Mouse (Mus musculus) layer of hippocampus, adult 9-11 months (tissue): ENCODE measurements around the gene Fam204a.

ENCODE experiments used
- DNase-seq: peaks from one replicate; pipeline ENCODE4 v3.0.0; 2022

The Fam204a gene

DNA sequence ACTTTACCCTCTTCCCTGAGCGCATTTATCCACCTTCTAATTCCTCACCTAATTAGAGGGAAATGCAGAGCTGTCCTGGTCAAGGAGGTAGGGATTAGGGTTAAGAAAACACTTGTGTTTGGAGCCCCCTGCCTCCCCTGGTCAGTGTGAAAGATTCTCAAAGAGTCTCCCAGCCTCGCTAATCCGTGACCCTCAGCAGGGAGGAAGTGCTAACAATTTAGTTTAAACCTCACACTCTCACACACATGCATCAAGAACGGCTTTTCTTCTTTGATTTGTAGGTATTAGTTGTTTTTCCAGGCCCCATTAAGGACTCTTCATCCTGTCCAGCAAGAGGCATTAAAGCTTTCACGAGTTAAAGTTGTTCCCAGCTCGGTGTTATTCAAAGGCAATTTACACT is 66.7 kb downstream of the Fam204a start:
- DNase-seq: no peak

DNA sequence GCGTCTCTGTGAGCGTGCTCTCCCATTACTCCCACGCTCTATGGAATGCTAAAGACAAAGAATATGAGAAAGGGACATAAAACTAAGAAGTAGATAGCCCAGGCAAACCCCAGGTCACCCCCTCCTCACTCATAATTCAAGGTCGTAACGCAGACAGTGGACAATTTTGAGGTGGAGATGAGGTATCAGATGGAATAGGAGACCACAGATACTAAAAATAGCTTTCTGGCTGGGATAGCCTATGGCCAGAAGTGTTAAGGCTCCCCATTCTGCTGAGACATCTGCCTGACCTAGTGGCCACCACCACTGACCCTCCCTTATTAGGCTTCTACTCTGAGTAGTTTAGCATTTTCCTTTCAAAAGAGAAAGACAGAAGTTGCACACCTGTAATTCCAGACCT is 71.2 kb downstream of the Fam204a start:
- DNase-seq: no peak

DNA sequence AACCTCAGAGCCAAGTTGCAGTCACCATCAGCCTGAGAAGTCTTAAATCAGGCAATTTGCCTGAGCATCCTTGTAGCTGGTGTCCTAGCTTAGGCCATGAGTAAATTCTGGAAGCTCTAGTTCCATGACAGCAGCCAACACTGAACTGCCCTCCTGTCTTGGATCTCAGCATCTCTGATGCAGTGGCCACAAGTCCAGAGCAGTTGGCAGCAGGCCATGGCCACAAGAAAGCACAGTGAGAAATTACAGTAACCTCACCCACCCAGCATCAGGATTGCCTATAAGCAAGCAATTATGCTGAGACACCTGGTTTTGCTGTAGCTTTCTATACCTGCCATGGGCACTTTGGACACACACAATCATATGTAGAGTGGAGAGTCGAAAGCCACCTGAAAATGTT is 73.4 kb downstream of the Fam204a start:
- DNase-seq: no peak

DNA sequence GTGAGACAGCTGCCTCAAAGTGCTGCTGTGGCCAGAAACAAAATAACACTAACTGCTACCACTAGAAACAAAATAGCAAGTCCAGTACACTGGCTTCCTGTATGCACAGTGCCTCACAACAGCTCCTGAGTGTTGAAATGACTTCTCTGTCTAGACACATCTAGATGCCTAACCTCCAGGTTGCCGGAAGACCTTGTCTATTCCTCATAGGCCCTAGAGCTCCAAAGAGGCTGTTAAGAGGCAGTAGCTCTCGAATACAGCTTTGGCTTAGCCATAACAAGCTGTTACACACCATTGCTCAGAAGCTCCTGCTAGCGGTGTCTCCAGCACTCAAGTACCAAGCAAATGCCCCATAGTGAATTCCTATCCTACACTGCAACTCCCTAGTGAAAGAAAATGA is 76.4 kb downstream of the Fam204a start:
- DNase-seq: no peak

DNA sequence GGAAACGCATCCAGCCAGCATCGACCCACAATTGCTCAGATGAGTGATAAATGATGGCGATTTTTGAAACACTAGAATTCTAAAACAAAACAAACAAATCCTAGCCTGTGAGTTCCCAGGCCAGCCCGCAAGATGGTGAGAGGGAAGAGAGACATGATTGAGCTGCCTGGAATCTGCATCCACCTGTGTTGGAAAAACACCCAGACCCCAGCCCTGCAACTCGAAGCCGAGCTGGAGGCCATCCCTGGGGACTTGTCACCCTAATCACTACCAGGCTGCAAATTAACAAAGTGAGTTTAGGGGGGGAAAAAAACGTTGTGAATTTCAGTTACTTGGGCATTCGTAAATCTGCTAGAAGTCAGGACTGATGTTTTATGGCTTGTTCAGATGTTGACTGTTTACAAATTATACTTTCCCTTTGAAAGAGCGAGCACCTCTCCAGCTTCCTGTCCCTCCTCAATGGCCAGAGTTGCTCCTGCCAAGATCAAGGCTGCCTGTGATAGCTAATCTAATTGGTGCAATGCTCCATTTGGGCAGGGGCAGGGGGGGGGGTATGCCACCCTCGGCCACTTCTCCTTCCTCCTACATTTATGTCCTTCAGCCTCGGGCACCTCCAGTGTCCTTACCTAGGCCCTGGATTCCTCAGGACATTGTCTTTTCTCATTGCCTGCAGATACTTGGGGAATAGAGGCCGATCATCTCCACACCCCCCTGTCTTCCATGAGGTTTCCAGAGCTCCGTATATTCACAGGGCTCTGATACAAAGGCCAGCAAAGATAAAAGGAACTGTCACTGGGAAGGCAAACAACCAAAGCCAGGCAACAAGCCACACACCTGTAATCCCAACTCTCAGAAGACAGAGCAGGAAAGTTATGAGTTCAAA is 77.2 kb downstream of the Fam204a start:
- no peak for DNase-seq
